Mouse (Mus musculus) megakaryocyte, embryonic 14.5 days (primary cell): ENCODE results near the gene Cenpq. TPM values are rescaled to one million over a fixed set of nuclear protein-coding genes. Genes with fewer than 3 reads are reported as not detected.

Source experiments
- H3K27me3 ChIP-seq: replicated peaks from 2 replicates; pipeline ENCODE3; 2012; ENCODE audit warnings: inconsistent platforms
- H3K36me3 ChIP-seq: replicated peaks from 2 replicates; pipeline ENCODE3; 2012; ENCODE audit warnings: low read length, inconsistent platforms, mixed read lengths
- H3K4me1 ChIP-seq: 2 replicates; pipeline ENCODE4 v1.6.1; 2012; ENCODE audit warnings: inconsistent platforms
- H3K4me3 ChIP-seq: replicated peaks from 2 replicates; pipeline ENCODE3; 2012; ENCODE audit warnings: moderate library complexity, mild to moderate bottlenecking, inconsistent platforms
- H3K9me3 ChIP-seq: 2 replicates; pipeline ENCODE4 v1.6.1; 2012; ENCODE audit warnings: inconsistent platforms
- FLI1 ChIP-seq: IDR thresholded peaks from 2 replicates; pipeline ENCODE4 v1.6.1; 2012; ENCODE audit warnings: low read length, inconsistent platforms, mixed read lengths
- GATA1 ChIP-seq: IDR thresholded peaks from 3 replicates; pipeline ENCODE4 v1.6.1; 2012; ENCODE audit warnings: mixed read lengths, low read length, inconsistent platforms, borderline replicate concordance
- polyA plus RNA-seq: library from polyadenylated mRNA; stranded (reverse); fragments of >175 nt; gene quantifications from 2 replicates; pipeline ENCODE4 v1.2.3, GENCODE M21; 2012; ENCODE audit warnings: low replicate concordance; ENCODE audit not compliant: insufficient read depth

Gene Cenpq
- polyA plus RNA-seq, 1 experiment: 0.86 TPM

GRCm38 (mm10) chr17:40873582-40874011 lies 61.2 kb downstream of the Cenpq start:
- no peaks in the 10 kb centered on the region for H3K27me3 ChIP-seq
- no peaks in the 10 kb centered on the region for H3K36me3 ChIP-seq
- H3K4me1 ChIP-seq: peaks cover 62% of the 10 kb centered on the region
- H3K4me3 ChIP-seq: no peak overlapping the region
- TF ChIP-seq FLI1 (no peak), GATA1 (no peak)
- H3K9me3 ChIP-seq: no peaks in the 10 kb centered on the region

Other genes starting within 250 kb of the Cenpq start
- not detected in 2 replicates for gene Esp1, start 207.9 kb downstream of the Cenpq start, polyA plus RNA-seq
- gene Crisp2, start 128.0 kb downstream of the Cenpq start, polyA plus RNA-seq: not detected in 2 replicates
- not detected in 2 replicates for gene Rhag, start 123.9 kb downstream of the Cenpq start, polyA plus RNA-seq
- 1.1 and 3.3 TPM in 2 replicates for gene 9130008F23Rik, start 54.5 kb downstream of the Cenpq start, polyA plus RNA-seq
- not detected in 2 replicates for gene Glyatl3, start 20.7 kb downstream of the Cenpq start, polyA plus RNA-seq
- 3.5 TPM in 1 of 2 replicates, not detected in the other for gene Mut, start 362 bp downstream of the Cenpq start, polyA plus RNA-seq